Mouse (Mus musculus) C2C12 (cell line): ENCODE data around the gene Ptpn21.

Experiments used
- CEBPB ChIP-seq: IDR thresholded peaks from one replicate; pipeline ENCODE4 v1.6.1; 2011; ENCODE audit warnings: low read depth, mild to moderate bottlenecking, control low read depth, moderate library complexity
- CTCF ChIP-seq: IDR thresholded peaks from one replicate; pipeline ENCODE4 v1.5.1; 2011; ENCODE audit not compliant: control insufficient read depth, insufficient read depth, insufficient read length
- FOSL1 ChIP-seq: IDR thresholded peaks from one replicate; pipeline ENCODE4 v1.8.0; 2011; ENCODE audit warnings: mild to moderate bottlenecking, low read length; ENCODE audit not compliant: poor library complexity, insufficient read depth, severe bottlenecking
- MAX ChIP-seq: IDR thresholded peaks from one replicate; pipeline ENCODE4 v1.6.1; 2011; ENCODE audit warnings: mild to moderate bottlenecking, control low read depth
- MYOD1 ChIP-seq: IDR thresholded peaks from one replicate; pipeline ENCODE4 v1.6.1; 2011; ENCODE audit warnings: low read depth; ENCODE audit not compliant: control insufficient read depth, insufficient read length

DNA sequence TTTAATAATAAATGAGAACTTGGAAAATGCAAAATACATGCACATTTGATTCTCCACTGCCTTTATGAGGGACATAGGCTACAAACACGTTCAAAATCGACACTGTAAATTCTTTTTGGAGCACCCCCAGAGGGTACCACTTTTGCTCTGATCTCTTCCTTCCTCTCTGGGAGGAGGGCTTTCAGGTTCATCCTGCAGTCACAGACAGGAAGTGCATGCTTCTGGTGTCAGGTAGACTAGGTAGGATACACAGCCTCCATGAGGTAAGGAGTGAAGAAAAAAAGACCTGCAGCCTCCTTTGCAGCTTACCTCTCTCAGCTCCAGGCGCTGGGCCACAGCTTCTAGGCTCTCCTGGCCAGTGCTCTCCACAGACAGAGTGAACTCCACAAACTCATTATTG, 4.0 kb downstream of the Ptpn21 start:
- TF ChIP-seq CTCF (no peak), MYOD1 (no peak), CEBPB (no peak), FOSL1 (no peak), MAX (no peak)
